Mouse (Mus musculus) cerebellum, postnatal 4 days (tissue): ENCODE results near the gene Nxpe5.
A peak's percentile ranks its signal among the peaks of the same experiment; 100 is the strongest.

Experiments
- DNase-seq, 2 experiments: peaks; one replicate each; pipeline ENCODE4 v3.0.0; 2022; ENCODE audit warnings: low spot score in 2 of 2, mixed read lengths in 1 of 2

Gene Nxpe5

DNA sequence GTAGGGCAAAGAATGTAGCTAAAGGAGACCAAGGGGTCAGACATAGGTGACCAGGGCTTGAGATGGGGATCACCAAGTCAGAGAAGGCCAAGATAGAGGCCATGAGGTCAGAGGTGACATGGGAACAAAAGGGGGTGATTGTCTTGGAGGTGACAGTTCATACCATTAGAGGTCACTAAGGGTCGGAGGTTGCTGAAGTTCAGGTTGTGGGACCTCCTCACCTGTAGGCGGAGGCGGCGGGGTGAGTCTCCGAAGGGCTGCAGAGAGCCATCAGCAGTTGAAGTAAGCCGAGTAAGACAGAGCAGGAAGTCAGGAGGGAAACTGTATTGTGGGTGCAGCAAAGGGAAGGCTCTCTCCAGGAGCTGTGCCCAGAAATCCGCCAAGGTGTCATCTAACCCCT, 52.3 kb downstream of the Nxpe5 start:
- DNase-seq: no peak

DNA sequence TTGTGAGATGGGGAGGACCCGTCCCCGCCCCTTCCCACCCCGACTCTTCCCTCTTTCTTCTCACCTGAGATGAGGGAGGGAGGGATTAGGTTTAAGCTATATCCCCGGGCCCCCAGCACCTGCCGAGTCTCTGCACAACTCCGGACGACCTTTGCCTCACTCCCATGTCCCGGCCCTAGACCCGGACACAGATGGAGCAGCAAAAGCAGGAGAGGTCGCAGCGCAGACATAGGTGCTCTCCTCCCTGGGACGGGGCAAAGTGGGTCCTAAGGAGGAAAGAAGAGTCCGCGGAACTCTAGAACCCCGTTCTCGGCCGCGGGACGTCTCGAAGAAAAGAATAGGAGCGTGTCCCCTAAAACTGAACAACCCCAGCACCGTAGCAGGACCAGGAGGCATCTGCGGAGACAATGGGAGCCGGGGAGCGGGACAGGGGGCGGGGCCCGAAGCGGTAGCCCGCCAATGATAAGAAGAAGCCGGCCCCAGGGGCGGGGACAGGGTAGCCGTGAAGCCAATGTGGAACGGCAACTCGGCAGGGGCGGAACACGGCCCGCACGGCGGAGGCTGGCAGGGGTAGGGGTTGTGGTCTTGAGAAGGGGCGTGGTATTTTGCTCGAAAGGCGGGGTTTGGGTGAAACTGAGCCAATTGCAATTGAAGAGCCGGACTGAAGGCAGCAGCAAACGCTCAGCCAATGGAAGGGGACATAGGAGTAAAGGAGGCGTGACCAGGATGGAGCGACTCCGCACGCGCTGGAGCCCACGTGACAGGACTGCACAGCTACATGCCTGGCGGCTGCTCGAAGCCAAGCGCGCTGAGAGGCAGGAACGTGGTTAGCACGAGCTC, 54.1 kb downstream of the Nxpe5 start, which contains the start of the genes Gm43720, Gpc2 and Stag3:
Gm43720 (minus strand) TSS at position 374 of the 840 bp plus-strand sequence.
Gpc2 (minus strand) TSS at position 421 of the 840 bp plus-strand sequence.
Stag3 (plus strand) TSS at position 656 of the 840 bp plus-strand sequence.
- peak; percentile 83 to 93 for DNase-seq

- no peak for DNase-seq
These were observed 54.7 kb downstream of the Nxpe5 start for GRCm38 (mm10) chr5:138280425-138280768.

GRCm38 (mm10) chr5:138280829-138281228, 55.1 kb downstream of the Nxpe5 start:
- DNase-seq: no peak

DNA sequence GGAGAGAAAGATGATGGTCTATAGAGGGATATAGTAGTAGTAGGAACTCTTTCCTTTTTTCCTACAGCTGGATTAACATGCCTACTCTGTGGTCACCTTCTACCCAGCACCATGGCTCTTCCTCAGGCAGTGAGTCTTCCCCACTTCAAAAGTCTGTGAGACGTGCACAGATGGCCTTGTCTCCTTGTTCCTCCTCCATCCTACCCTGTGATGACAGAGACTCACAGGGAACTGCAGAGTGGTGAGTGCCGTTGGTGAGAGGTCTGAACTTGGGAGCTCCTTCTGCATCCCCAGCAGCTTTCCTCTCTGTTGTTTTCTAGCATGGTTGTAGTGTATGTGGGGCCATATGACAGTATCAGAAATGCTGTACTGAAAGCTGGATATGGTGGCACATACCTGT, 56.1 kb downstream of the Nxpe5 start:
- DNase-seq: no peak

DNA sequence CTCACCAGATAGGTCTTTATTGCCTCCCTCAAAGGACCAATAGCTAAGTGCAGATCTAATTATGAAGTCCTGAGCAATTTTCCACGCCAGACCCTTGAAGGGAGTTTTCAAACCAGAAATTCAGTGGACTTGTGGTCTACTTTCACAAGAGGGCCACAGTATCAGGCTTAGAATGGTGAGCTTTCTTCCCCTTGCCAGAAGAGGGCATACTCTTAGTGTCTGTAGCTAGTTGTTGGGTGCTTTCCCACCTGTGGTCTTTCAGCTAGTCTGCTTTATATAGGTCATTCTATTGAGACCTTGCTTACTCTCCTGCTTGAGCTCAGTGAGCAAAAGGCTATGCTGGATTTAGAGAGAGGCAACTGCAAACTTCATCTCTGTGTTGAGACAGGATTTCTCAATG, 57.8 kb downstream of the Nxpe5 start:
- no peak for DNase-seq

DNA sequence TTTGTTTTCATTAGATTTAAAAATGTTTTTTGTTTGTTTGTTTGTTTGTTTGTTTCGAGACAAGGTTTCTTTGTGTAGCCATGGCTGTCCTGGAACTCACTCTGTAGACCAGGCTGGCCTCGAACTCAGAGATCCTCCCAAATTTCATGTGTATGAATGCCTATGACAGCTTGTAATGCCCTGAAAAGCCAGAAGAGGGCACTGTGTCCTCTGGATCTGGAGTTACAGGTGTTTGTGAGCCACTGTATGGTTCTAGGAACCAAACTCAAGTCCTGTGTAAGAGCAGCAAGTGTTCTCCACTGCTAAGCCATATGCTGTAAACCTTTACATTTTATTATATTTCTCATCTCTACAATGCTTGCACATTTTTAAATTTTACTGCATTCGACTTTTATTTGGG, 62.2 kb downstream of the Nxpe5 start:
- no peak for DNase-seq

DNA sequence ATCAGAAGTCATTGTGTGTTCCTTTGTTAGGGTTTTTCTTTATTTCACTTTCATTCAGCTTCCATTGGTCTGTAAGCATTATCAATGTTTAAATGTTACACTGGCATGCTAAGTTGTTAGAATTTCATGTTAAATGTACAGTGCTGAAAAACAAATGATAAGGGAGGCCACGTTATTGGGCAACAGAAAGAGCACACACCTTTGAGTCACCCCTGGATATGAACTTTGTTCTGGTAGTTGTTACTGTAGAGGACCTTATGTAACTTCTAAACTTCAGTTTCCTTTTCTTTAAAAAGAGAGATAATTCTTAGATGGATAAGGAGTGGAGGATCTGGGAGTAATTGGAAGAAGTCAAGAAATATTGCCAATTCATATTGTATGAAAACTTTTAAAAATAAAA, 65.9 kb downstream of the Nxpe5 start:
- no peak for DNase-seq

DNA sequence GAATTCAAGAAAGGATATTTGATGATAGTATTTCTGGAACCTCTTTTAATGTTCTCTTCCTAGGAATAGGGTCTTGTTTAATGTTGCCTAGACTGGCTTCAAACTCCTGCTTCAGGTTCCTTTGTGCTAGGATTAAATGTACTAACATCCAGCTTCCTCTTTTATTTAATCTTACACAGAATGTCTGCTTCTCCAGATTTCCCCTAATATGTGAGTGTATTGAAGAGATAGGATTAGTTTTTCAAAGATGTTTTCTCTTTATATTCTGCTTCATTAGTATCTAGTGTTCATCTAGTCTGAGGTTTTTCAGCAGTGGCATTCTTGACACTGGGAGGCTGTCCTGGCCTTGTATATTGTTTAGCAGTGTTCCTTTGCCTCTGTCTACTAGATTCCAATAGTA, 68.5 kb downstream of the Nxpe5 start:
- DNase-seq: no peak

DNA sequence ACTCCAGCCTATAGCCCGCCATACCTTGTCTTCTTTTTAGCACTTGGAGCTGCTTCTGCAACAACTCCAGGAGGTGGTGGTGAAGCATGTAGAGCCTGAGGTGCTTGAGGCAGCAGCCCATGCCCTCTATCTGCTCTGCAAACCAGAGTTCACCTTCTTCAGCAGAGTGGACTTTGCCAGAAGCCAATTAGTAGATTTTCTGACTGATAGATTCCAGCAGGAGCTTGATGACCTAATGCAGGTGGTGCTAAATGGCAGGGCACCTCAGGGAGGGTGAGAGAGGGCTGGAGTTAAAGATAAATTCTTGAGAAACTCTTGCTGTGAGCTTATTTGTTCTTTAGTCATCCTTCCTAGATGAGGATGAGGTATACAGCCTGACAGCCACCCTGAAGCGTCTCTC, 73.9 kb downstream of the Nxpe5 start:
- DNase-seq: no peak
